Mouse (Mus musculus) heart, postnatal 4 days (tissue): ENCODE measurements at regions not wholly inside any gene's neighbourhood (a gene's known extent, or its start where the extent isn't known, plus 50 kb on each side); places are given as distances from the start of the nearest gene placed in this dataset.

Experiments used
- DNase-seq: peaks from one replicate; pipeline ENCODE4 v3.0.0; 2021

DNA sequence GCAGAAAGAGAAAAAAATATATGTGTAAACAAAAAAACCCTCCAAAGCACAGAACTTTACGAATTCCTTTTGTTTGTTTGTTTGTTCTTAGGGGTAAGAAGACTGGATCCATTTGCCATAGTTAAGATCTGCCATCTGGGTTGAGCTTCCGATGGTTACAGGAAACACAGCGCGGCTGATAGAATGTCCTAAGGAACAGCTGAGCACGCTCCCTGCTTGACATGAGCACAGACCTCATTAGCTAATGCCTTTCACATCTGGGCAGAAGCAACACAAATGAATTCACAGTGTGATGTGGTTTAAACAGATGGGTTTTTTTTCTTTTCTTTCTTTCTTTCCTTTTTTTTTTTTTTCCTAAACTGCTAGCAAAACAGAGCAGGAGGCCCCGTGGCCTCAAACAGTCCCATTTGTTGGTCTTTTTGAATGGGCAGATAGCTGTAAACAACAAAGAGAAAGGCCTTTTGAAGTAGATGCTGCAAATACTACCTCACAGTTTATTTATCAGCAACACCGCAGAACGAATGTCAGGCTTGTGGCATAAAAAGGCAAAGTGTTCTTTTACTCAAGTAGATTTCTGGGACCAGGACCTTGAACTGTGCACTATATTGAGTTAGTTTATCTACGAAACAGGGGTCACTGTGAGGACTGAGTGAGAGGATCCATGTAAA, 61.0 kb upstream of the Raph1 start:
- DNase-seq = no peak

DNA sequence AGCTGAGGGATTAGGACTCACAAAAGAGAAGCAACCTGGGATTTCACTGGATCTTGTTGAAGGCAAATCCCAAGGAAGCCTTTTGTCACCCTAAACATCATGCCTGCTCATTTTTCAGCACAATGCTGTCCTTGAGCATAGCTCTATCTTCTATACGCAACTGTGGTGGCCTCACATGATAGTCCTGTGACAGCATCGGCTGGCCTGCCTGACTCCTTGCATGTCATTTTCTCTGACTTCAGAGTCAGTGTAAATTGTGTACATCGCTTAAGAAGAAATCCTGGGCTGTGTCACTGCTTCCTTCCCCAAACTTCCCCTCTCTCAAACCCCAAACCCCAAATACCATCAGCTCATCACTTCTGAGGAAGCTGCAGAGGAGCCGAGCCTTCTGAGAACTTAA, 60.5 kb upstream of the Raph1 start:
- DNase-seq = no peak

DNA sequence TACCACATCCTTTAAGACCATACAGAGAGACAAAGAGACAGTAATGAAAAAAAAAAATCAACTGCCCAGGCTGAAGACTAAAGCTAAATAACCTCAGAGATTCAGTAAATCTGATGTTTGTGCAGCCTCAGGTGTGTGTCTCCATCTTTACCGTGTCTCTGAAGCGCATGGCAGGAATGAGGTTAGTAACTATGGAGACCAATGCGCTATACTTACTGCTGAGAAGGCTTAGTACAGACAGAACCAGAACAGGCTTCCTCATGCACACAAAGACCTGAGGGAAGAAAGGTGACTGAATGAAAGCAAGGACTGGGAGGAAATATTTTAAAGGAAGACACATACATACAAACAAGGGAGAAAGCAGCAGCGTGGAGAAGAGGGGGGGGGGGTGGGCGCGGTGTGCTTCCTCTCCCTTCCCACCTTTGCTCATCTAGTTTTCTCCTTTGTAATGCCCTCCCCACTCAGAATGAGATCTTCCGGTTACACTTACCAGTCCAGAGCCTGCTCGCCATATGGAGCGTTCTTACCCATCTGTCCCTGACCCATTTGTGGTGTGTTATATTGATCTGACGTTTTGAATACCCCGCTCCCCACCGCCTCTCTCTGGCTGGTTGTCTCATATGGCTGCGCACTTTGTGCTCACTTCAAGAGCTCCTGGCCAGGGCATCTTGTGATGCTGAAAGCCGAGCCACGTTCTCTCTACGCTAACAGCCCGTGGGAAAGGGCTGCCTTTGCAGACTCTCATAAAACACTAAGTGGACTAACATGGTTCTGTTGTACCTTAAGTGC, 59.0 kb upstream of the Raph1 start:
- no peak for DNase-seq

DNA sequence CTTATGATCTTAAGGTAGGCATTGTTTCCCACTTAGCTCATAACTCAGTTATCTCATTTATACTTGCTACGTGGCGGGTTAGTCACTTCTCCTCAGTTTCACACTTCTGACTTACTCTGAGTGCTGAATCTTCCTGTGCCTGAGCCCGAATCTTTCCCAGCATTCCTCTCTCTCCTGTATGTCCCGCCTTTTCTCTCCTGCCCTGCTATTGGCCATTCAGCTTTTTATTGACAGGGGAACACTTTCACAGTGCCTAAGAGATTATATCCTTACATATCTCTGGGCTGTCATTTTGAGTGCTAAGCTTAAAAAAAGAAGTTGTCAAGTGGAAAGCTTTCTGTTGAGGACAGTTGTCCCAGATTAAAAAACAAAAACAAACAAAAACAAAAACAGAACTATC, 57.3 kb upstream of the Raph1 start:
- DNase-seq = no peak

GRCm38 (mm10) chr1:60623440-60624016, 56.6 kb upstream of the Raph1 start:
- DNase-seq = no peak

GRCm38 (mm10) chr1:60621770-60622169, 54.9 kb upstream of the Raph1 start:
- DNase-seq = no peak

GRCm38 (mm10) chr1:60621064-60621726, 54.3 kb upstream of the Raph1 start:
- no peak for DNase-seq

DNA sequence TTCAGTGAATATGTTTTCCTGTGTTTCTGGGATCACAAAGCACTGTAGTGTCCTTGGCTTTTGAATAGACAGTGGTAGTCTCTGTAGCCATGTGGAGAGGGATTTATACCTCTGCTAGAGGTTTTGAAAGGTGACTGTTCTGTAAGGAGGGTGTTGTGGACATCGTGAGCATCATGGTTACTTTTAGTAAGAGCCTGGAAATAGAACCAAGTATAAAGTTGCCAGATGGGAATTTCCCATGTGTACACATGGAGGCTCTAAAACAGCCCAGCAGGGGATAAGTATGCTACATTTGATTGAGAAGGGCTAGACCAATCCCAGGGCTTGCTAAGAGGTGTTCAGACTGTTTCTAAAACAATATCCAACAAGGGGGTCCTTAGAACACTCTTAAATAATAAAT, 51.5 kb upstream of the Raph1 start:
- no peak for DNase-seq

DNA sequence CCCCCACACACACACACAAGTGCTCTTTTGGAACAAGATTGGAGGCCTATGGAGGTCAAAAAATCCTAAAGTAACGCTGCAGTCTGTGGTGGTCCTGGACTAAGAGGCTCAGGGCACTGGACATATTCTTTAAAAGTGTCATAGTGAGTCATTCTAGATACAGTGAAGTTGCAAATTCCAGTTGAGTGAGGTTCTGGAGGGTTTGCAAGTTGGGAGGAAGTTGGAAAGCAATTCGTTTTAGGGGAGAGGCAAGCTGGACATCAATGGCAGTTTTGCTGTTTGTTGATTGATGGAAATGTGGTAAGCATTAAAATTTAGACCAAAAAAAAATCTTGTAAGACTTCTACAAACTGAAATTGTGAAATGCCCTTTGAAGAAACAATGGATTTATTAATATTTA, 50.0 kb upstream of the Raph1 start:
- DNase-seq = no peak
